Mouse (Mus musculus) frontal cortex, postnatal 36 days (tissue): ENCODE data around the gene Ctnnd2.
A peak's percentile ranks its signal among the peaks of the same experiment; 100 is the strongest.

Source experiments
- DNase-seq, 2 experiments: peaks; one replicate each; pipeline ENCODE4 v3.0.0; 2022; ENCODE audit warnings: low spot score in 2 of 2

The Ctnnd2 gene

GRCm38 (mm10) chr15:30869673-30870512 lies 697.5 kb downstream of the Ctnnd2 start:
- DNase-seq = no peak

- peak in 1 of 2 experiments; percentile 28 for DNase-seq
Observed at GRCm38 (mm10) chr15:30875523-30875922, 703.1 kb downstream of the Ctnnd2 start.

GRCm38 (mm10) chr15:30884692-30885334 lies 712.4 kb downstream of the Ctnnd2 start:
- DNase-seq = no peak

- no peak for DNase-seq
Observed at GRCm38 (mm10) chr15:30885410-30885809, 713.0 kb downstream of the Ctnnd2 start.

GRCm38 (mm10) chr15:30887559-30887958 lies 715.2 kb downstream of the Ctnnd2 start:
- DNase-seq = peak; percentile 71 to 81

DNA sequence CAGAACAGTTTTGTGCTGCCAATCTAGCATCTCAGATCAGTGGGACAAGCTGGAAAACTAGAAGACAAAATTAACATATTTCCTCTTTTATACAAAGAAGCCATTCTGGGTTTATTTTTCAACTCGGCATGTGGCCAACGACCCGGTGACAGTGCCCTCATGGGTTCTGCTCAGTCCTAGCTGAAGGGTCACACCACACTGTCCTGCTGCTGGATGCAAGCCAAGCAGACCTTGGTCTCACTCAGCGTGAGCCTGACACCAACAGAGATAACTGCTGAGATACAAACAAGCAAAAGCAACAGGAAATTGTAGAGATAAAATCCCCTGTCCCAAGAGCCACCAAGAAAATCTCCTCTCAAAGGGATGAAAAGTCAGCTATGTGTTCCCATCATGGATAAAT lies 719.6 kb downstream of the Ctnnd2 start:
- DNase-seq = no peak

DNA sequence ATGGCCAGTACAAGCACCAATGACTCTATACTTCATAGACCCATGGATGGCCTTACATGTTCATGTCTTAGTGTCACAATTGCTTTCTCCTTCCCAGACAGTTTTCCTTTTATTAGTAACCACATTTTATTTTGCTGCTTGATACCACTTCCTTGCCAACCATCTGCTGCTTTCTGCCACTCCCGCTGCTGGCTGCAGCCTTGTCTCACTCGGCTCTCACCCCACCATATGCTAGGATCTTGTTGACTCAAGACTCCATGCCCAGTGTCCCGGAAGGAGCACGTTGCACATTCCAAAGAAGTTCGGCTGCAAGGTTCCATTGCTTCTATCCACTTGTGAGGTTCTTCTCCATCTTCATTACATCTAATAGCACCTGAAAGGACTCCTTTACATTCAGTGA lies 722.7 kb downstream of the Ctnnd2 start:
- DNase-seq = peak in 1 of 2 experiments; percentile 33

GRCm38 (mm10) chr15:30897342-30897741 lies 724.9 kb downstream of the Ctnnd2 start:
- DNase-seq = peak in 1 of 2 experiments; percentile 40

GRCm38 (mm10) chr15:30908027-30908426 lies 735.6 kb downstream of the Ctnnd2 start:
- DNase-seq = no peak

GRCm38 (mm10) chr15:30913360-30913759 lies 741.0 kb downstream of the Ctnnd2 start:
- DNase-seq = no peak

- no peak for DNase-seq
Observed at GRCm38 (mm10) chr15:30925838-30926237, 753.4 kb downstream of the Ctnnd2 start.

- DNase-seq = no peak
Observed at GRCm38 (mm10) chr15:30927632-30928031, 755.2 kb downstream of the Ctnnd2 start.

DNA sequence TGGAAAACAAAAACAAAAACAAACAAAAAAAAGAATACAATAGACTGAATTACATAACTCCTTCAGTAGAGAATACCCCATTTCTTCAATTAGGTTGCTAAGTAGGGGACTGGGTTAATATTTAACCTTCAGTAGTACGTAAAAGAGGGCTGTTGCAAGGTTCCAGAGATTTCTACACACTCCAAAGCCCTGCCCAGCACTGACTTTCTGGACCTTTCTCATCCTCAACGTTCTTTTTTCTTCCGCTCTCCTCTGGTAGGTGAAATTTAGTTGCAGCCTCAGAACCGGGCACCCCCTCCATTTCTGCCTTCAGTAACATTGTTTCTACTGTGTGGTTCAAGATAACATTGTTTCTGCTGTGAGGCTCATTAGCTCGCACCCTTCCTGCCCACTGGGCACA lies 759.5 kb downstream of the Ctnnd2 start:
- DNase-seq = no peak

- no peak for DNase-seq
Observed at GRCm38 (mm10) chr15:30945863-30946262, 773.5 kb downstream of the Ctnnd2 start.

DNA sequence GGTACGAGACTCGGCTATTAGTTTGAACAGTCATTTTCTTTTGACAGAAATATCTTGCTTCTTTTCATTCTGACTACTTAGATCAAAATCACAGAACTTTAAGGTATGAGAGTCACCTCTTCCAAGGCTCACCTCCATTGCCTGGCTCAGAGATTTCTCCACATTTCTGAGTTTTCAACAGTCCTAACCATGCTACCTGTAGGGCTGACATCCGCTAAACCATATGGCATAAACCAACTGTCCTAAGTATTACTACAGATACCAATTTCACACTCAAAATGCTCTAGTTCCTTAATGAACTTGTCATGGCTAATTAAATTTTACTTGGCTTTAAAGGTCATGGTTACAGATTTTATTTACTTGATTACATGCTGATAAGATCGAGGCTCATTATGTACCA lies 786.1 kb downstream of the Ctnnd2 start:
- no peak for DNase-seq

GRCm38 (mm10) chr15:30962421-30963160 lies 790.2 kb downstream of the Ctnnd2 start:
- DNase-seq = no peak

GRCm38 (mm10) chr15:30964046-30964445 lies 791.7 kb downstream of the Ctnnd2 start:
- no peak for DNase-seq

DNA sequence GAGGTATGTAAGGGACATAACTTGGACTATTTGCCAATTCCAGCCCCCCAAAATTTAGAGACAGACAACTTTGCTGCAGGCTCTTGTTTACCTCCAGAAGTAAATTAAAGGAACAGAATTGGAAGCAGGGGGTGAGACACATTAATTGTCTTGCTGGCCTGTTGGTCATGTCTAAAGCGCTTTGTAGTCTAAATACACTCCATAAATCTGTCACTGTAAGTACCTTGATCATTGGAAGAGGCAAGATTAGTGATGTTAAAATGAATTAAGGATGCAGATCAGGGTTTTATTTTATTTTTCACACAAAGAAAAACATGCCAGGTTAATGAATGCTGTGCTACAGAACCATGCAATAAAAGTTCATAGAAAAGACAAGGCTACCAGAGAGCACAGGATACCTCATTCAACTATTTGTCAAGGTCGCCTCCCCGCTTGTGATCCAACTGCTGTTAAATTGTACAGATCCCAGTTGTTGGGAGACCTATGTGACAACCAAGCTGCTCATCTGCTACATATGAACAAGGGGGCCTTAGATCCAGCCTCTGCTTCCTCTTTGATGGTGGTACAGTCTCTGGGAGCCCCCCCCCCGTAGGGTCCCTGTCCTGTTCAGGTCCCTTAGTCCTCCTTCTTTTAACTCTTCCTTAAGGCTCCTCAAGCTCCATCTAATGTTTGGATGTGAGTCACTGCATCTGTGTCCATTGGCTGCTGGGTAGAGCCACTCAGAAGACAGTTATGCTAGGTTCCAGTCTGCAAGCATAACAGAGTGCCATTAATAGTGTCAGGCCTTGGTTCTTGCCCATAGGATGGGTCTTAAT lies 792.7 kb downstream of the Ctnnd2 start:
- no peak for DNase-seq

DNA sequence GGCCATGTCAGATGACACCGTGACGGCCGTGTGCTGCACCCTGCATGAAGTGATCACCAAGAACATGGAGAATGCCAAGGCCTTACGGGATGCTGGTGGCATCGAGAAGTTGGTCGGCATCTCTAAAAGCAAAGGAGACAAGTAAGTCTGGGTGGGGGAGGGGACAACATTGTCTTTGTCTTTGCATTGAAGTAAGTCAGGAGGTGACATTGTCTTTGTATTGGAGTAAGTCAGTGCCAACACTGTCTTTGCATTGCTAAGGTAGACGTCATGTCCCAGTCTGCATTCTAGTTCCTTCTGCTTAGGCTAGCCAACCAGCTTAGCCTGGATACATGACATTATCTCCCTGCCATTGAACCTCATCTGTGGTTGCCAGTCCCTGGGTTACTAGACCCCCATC lies 794.4 kb downstream of the Ctnnd2 start:
- DNase-seq = no peak

GRCm38 (mm10) chr15:30974436-30974835 lies 802.0 kb downstream of the Ctnnd2 start:
- no peak for DNase-seq

DNA sequence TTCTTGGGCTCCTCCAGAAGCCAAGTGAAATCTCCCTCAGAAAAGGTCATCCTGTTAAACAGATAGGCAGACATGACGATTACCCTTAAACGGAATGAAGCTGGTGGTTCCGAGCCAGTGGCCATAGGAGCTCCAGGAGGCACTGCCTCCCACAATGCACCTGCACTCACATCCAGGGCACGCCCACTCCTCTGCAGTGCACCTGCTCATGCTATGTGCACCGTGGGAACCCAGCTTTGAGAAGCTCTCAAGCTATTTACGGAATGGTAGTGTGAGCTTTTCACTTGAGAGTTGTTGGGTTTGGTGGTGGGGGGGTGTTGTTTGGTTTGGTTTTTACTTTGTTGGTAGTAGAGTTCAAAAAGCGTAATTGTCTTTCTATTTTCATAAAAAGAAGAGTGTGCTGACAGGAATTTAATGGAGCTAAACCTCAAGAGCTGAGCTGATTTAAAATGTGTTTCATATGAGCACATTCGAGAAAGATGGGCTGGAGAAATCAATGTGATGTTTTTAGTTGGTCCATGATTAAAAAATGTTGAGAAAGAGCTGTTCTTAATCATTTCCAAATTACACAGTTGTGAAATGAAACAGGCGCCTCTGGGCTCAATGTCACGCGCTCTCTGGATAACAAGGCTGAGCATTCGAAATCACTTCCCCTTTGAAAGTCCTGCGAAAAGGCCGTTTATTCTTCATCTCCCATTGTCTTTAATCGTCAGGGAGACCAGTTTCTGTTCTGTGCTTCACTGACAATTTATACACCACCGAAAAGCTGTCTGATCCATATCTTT lies 802.8 kb downstream of the Ctnnd2 start:
- peak in 1 of 2 experiments; percentile 34 for DNase-seq
